Mouse (Mus musculus) liver, adult 2 months (tissue): ENCODE measurements around the gene Hoxa7.

Source experiments
- CTCF ChIP-seq: fragments of 200-500 bp; IDR thresholded peaks from 2 replicates; pipeline ENCODE4 v1.5.1; 2011; ENCODE audit warnings: low read depth, low read length, control low read depth
- POLR2A ChIP-seq: fragments of 200-500 bp; IDR thresholded peaks from 2 replicates; pipeline ENCODE4 v1.6.1; 2011; ENCODE audit warnings: low read length, control low read depth; ENCODE audit not compliant: insufficient read depth; ENCODE audit errors: extremely low read depth

DNA sequence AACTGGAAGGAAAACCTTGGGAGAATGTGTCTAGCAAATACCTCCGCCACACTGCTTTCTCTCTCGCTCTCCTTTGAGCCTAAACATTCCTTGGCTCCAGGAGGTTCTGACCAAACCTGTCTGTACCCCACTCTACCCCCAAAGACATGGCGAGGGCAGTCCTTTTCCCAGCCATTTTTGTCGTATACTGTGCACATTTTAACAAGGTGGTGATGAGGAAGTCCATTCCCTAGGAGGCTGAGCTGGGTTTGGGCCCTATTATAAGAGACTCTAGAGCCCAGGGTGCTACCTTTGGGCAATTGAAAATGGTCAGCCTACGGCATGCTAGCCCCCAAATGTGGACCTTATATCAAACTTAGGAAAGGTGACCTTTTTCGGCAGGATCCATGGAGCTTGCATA is 14.2 kb upstream of the Hoxa7 start:
- no peak for TF ChIP-seq CTCF
- TF ChIP-seq POLR2A: no peak
